Mouse (Mus musculus): Measurements from ENCODE around the gene Gne. TPM values are rescaled to one million over a fixed set of nuclear protein-coding genes. Genes with fewer than 3 reads are reported as not detected.

Gne gene
- total and polyA plus RNA-seq, 3 experiments: 19.1 to 45.4 (median 36.0) TPM

Other genes with a start within 250 kb of the Gne start
- not detected for gene Olfr157, start 244.0 kb downstream of the Gne start, total RNA-seq (2021)
- 0.06 TPM in 1 of 2 replicates, not detected in the other for gene Olfr157, start 244.0 kb downstream of the Gne start, polyA plus RNA-seq (2012; rRNA removed)
- gene Olfr155, start 232.6 kb downstream of the Gne start, total RNA-seq (2021): not detected
- not detected in 2 replicates for gene Olfr155, start 232.6 kb downstream of the Gne start, polyA plus RNA-seq (2012; rRNA removed)
- gene Reck, start 208.6 kb downstream of the Gne start, total RNA-seq (2021): 10 to 100 TPM; 15.5 to 28.7 TPM
- 13.0 and 13.2 TPM in 2 replicates for gene Reck, start 208.6 kb downstream of the Gne start, polyA plus RNA-seq (2012; rRNA removed)
- gene Glipr2, start 126.8 kb downstream of the Gne start, total RNA-seq (2021): 1 to 10 TPM; 3.9 to 4.4 TPM
- 2.3 and 3.2 TPM in 2 replicates for gene Glipr2, start 126.8 kb downstream of the Gne start, polyA plus RNA-seq (2012; rRNA removed)
- gene Ccin, start 100.7 kb downstream of the Gne start, total RNA-seq (2021): not detected
- 0.04 TPM in 1 of 2 replicates, not detected in the other for gene Ccin, start 100.7 kb downstream of the Gne start, polyA plus RNA-seq (2012; rRNA removed)
- gene Clta, start 79.7 kb downstream of the Gne start, total RNA-seq (2021): 100 to 1,000 TPM; 182 to 183 TPM
- 141 and 143 TPM in 2 replicates for gene Clta, start 79.7 kb downstream of the Gne start, polyA plus RNA-seq (2012; rRNA removed)
- 10 to 100 TPM; 31.6 to 44.7 TPM for gene Rnf38, start 149.6 kb upstream of the Gne start, total RNA-seq (2021)
- gene Rnf38, start 149.6 kb upstream of the Gne start, polyA plus RNA-seq (2012; rRNA removed): 72.6 and 95.3 TPM in 2 replicates
- gene Melk, start 216.7 kb upstream of the Gne start, total RNA-seq (2021): under 1 TPM; 0.72 to 0.86 TPM
- gene Melk, start 216.7 kb upstream of the Gne start, polyA plus RNA-seq (2012; rRNA removed): 0.22 TPM in 2 replicates

All from adrenal gland, adult 2 months (tissue).